Mouse (Mus musculus) CH12.LX (cell line): ENCODE measurements around the gene Agpat3.

Experiments
- CHD1 ChIP-seq: IDR thresholded peaks from 2 replicates; pipeline ENCODE4 v1.6.1; 2012; ENCODE audit warnings: low read depth, low read length, improper control_type of control experiment, inconsistent platforms
- CTCF ChIP-seq, 2 experiments: IDR thresholded peaks in 1 of 2; conservative IDR thresholded peaks in 1 of 2; 2 replicates each; pipeline ENCODE4 v1.5.1; 2011 to 2012; ENCODE audit warnings: low read depth in 2 of 2, low read length in 2 of 2, improper control_type of control experiment in 1 of 2, inconsistent platforms in 1 of 2, mild to moderate bottlenecking in 1 of 2, moderate library complexity in 1 of 2
- MEF2A ChIP-seq: IDR thresholded peaks from 2 replicates; pipeline ENCODE4 v1.6.1; 2014; ENCODE audit warnings: low read depth, mild to moderate bottlenecking, inconsistent platforms, low read length, improper control_type of control experiment, borderline replicate concordance
- POLR2A ChIP-seq: IDR thresholded peaks from 2 replicates; pipeline ENCODE4 v1.6.1; 2011; ENCODE audit warnings: low read depth, mild to moderate bottlenecking, improper control_type of control experiment, low read length
- USF2 ChIP-seq: conservative IDR thresholded peaks from 2 replicates; pipeline ENCODE4 v1.6.1; 2011; ENCODE audit warnings: low read depth, low read length, improper control_type of control experiment
- ZC3H11A ChIP-seq: IDR thresholded peaks from 2 replicates; pipeline ENCODE4 v1.6.1; 2012; ENCODE audit warnings: low read depth, mild to moderate bottlenecking, inconsistent platforms, low read length, improper control_type of control experiment

- TF ChIP-seq USF2 (no peak), MEF2A (no peak), ZC3H11A (no peak), CHD1 (no peak), CTCF (conservative IDR thresholded peaks at IDR 0.05 in 1 of 2, IDR thresholded peaks at IDR 0.05 in 1 of 2; ENCODE audit: low read depth in 2 of 2, low read length in 2 of 2) (no peak), POLR2A (no peak)
These were observed 61.4 kb downstream of the Agpat3 start for GRCm38 (mm10) chr10:78290730-78291535.
